Mouse (Mus musculus): Measurements from ENCODE around the gene Adarb1.
A peak's percentile ranks its signal among the peaks of the same experiment; 100 is the strongest.

Adarb1 gene

GRCm38 (mm10) chr10:77260166-77260875 lies 157.7 kb downstream of the Adarb1 start:
- no peak for DNase-seq (ENCODE audit: low read depth)

GRCm38 (mm10) chr10:77258704-77259621 lies 159.1 kb downstream of the Adarb1 start, which contains the start of gene Pofut2:
Gene Pofut2 (plus strand): TSS chr10:77259218.
- peak; percentile 94 for DNase-seq (ENCODE audit: low read depth)

GRCm38 (mm10) chr10:77258041-77258590 lies 160.0 kb downstream of the Adarb1 start:
- DNase-seq (ENCODE audit: low read depth) = no peak

GRCm38 (mm10) chr10:77255676-77256075 lies 162.4 kb downstream of the Adarb1 start:
- DNase-seq (ENCODE audit: low read depth) = no peak

GRCm38 (mm10) chr10:77255231-77255630 lies 162.8 kb downstream of the Adarb1 start:
- no peak for DNase-seq (ENCODE audit: low read depth)

- peak; percentile 69 for DNase-seq (ENCODE audit: low read depth)
These were observed 165.3 kb downstream of the Adarb1 start for GRCm38 (mm10) chr10:77252790-77253189.

- no peak for DNase-seq (ENCODE audit: low read depth)
These were observed 166.1 kb downstream of the Adarb1 start for GRCm38 (mm10) chr10:77251784-77252539.

GRCm38 (mm10) chr10:77251223-77251783 lies 166.8 kb downstream of the Adarb1 start:
- DNase-seq (ENCODE audit: low read depth) = no peak

GRCm38 (mm10) chr10:77247707-77248106 lies 170.4 kb downstream of the Adarb1 start:
- DNase-seq (ENCODE audit: low read depth) = no peak

GRCm38 (mm10) chr10:77247048-77247447 lies 171.0 kb downstream of the Adarb1 start:
- DNase-seq (ENCODE audit: low read depth) = no peak

GRCm38 (mm10) chr10:77244777-77245176 lies 173.3 kb downstream of the Adarb1 start:
- no peak for DNase-seq (ENCODE audit: low read depth)

- DNase-seq (ENCODE audit: low read depth) = no peak
These were observed 174.4 kb downstream of the Adarb1 start for GRCm38 (mm10) chr10:77243572-77244161.

- no peak for DNase-seq (ENCODE audit: low read depth)
These were observed 175.2 kb downstream of the Adarb1 start for GRCm38 (mm10) chr10:77242871-77243270.

- DNase-seq (ENCODE audit: low read depth) = no peak
These were observed 175.7 kb downstream of the Adarb1 start for GRCm38 (mm10) chr10:77242396-77242795.

GRCm38 (mm10) chr10:77240764-77241163 lies 177.3 kb downstream of the Adarb1 start:
- DNase-seq (ENCODE audit: low read depth) = no peak
